Mouse (Mus musculus) splenic B cell, adult 2 months (primary cell): ENCODE data around the gene Cggbp1.

Experiments
- DNase-seq: peaks from one replicate; pipeline ENCODE4 v3.0.0-alpha.2; 2011; ENCODE audit warnings: low read depth, low spot score
- H3K27me3 ChIP-seq: 2 replicates; pipeline ENCODE4 v1.6.1; 2012; ENCODE audit warnings: mild to moderate bottlenecking, low read length, moderate library complexity, mixed read lengths; ENCODE audit not compliant: control insufficient read depth, poor library complexity, insufficient read depth, severe bottlenecking
- H3K36me3 ChIP-seq: 2 replicates; pipeline ENCODE4 v1.6.1; 2012; ENCODE audit warnings: mild to moderate bottlenecking, low read length, moderate library complexity, mixed read lengths; ENCODE audit not compliant: control insufficient read depth, poor library complexity, insufficient read depth, severe bottlenecking

The Cggbp1 gene

GRCm38 (mm10) chr16:64880986-64881385, 29.2 kb downstream of the Cggbp1 start:
- Histone ChIP-seq H3K36me3 (no peaks in the 10 kb centered on the region), H3K27me3 (no peaks in the 10 kb centered on the region)
- no peak for DNase-seq

GRCm38 (mm10) chr16:64881442-64881841, 29.6 kb downstream of the Cggbp1 start:
- Histone ChIP-seq H3K27me3 (no peaks in the 10 kb centered on the region), H3K36me3 (no peaks in the 10 kb centered on the region)
- no peak for DNase-seq

DNA sequence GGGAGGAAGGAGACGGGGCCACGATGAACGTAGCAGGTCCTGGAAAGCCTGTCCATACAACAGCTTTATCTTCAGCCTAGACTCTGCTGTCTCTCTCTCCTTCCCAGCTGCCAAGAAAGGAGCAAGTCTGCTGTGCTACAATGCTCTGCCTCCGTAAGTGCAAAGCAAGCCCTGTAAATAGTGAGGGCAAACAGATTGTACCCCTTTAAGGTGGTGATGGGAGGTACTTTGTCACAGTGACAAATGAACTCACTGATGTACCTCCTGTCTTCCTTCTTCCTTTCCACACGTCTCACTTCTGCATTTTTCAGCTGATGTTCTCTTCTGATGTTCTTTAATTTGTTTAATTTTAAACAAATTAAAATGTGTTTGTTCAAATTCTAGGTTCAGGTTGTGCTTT, 32.1 kb downstream of the Cggbp1 start:
- Histone ChIP-seq H3K36me3 (no peaks in the 10 kb centered on the region), H3K27me3 (no peaks in the 10 kb centered on the region)
- DNase-seq = peak; percentile 62

DNA sequence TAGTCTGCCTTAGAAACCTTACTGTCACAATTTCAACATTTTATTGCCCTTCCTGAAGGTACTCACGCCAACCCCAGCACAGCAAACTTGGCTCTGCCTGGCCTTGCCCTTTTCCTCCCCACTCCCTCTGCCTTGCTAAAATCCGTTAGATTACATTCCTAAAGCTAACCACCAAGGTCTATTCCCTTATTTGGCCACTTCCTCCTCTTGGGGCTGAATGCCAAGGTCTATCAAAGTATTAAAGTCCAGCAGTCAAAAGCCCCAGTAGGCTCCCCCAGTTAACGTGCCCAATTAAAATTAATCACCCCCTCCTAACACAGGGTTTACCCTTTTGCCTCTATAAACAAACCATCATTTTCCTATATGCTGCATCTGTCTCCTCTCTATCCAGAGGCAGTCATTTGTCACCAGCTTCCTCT, 32.6 kb downstream of the Cggbp1 start:
- H3K27me3 ChIP-seq = no peaks in the 10 kb centered on the region
- DNase-seq = no peak
- no peaks in the 10 kb centered on the region for H3K36me3 ChIP-seq

DNA sequence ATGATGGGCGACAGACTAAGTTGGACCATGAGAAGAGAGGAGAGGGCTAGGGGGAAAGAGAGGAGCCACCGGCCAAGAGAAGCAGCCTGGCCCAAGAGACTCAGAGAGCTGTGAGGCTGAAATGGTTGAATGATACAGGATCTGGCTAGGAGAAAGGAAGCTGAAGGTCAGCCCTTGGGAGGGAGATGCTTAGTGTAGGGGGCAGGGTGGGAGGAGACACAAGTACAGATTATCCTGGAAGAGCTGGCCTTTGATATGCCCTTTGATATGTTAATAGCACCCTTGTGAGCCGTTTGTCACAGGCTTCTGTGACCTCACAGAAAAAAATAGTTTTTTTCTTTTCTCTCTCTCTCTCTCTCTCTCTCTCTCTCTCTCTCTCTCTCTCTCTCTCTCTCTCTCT, 33.3 kb downstream of the Cggbp1 start:
- DNase-seq = no peak
- H3K27me3 ChIP-seq = no peaks in the 10 kb centered on the region
- no peaks in the 10 kb centered on the region for H3K36me3 ChIP-seq

DNA sequence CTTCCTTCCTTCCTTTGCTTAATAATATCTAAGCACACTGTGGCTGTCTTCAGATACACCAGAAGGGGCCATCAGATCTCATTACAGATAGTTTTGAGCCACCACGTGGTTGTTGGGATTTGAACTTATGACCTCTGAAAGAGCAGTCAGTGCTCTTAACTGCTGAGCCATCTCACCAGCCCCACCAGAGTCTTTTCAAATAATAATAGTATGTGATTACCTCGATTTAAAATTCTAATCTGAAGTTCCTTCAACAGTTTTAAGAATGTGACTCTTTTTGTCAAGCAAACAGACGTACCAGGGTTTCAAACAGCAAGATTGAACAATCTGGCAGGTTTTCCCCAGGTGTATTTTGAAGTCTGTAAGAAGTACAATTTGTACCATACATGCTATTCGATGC, 33.8 kb downstream of the Cggbp1 start:
- no peak for DNase-seq
- H3K27me3 ChIP-seq = no peaks in the 10 kb centered on the region
- no peaks in the 10 kb centered on the region for H3K36me3 ChIP-seq

DNA sequence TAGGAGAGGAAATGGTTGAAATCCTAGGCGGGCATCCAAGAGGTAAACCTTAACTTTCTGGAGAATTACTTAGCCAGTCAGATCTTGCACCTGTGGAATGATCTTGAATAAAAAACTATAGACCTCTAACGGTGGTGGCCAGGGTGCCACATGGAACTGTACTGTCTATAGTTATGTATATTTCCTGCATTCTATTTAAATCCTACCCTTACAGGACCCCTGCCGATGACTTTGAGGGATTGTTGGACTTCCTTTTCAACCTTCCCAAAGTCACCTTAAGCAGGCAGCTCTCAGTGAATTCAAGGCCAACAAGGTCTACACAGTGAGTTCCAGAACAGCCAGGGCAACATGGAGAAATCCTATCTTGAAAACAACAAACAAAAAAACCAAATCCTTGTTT, 37.7 kb downstream of the Cggbp1 start:
- Histone ChIP-seq H3K36me3 (no peaks in the 10 kb centered on the region), H3K27me3 (no peaks in the 10 kb centered on the region)
- no peak for DNase-seq

GRCm38 (mm10) chr16:64899084-64899483, 47.3 kb downstream of the Cggbp1 start:
- peak; percentile 78 for DNase-seq
- no peaks in the 10 kb centered on the region for H3K27me3 ChIP-seq

DNA sequence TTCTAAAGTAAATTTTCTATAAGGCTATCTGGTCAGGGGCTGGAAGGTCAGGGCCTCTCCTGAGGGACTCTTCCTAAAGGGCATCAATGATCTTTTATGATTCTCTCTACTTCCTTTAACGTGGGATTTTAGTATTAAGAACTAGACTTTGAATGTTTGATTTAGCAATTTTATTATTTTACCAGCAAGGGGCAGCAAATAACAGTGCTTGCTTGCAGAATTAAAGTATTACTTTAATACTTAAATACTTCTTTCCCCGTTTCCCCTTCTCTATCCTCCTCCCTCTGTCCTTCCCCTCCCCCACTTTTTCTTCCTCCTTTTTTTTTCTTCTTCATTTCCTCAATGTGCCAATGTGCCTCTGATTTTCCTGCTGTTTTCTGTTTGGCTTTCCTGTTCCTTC, 51.5 kb downstream of the Cggbp1 start:
- no peak for DNase-seq
- Histone ChIP-seq H3K36me3 (no peaks in the 10 kb centered on the region), H3K27me3 (no peaks in the 10 kb centered on the region)

More at GRCm38 (mm10) chr16:64899084-64899483, 47.3 kb downstream of the Cggbp1 start:
- no peaks in the 10 kb centered on the region for H3K36me3 ChIP-seq

- H3K36me3 ChIP-seq = no peaks in the 10 kb centered on the region
- H3K27me3 ChIP-seq = no peaks in the 10 kb centered on the region
- DNase-seq = peak; percentile 27
These were observed 55.3 kb downstream of the Cggbp1 start for GRCm38 (mm10) chr16:64907112-64907511.

DNA sequence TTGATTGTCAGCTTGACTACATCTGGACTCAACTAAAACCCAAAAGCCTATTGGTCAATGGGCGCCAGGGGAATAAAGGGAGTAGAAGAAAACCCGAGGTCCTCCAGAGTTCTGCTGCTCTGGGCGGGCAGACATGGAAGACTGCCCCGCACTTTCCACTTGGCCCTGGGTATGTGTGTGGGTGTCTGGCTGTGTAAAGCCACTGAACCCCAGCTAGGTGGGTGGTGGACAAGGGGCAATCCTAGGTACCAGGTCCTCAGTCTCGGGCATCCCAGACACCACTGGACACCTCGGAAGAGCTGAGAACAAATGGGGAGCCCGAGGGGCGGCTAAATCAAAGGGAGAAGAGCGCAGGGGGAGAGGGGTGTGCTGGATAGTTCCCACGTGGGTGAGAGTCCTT, 57.0 kb downstream of the Cggbp1 start:
- no peaks in the 10 kb centered on the region for H3K27me3 ChIP-seq
- H3K36me3 ChIP-seq = no peaks in the 10 kb centered on the region
- no peak for DNase-seq
